Mouse (Mus musculus) layer of hippocampus, postnatal 14 days (tissue): Measurements from ENCODE around the gene Slirp. TPM values are rescaled to one million over a fixed set of nuclear protein-coding genes. Genes with fewer than 3 reads are reported as not detected.

Experiments used
- microRNA-seq, 2 experiments: library from miRNA; unstranded; fragments of <30 nt; microRNA quantifications; one replicate each; pipeline ENCODE4 v1.2.0; 2021
- total RNA-seq, 2 experiments: library from RNA; stranded (reverse); gene quantifications; 2 replicates each; pipeline ENCODE4 v1.2.3; 2021

Gene Slirp
- total RNA-seq, 2 experiments from 2014 or later = 87.3 to 94.3 TPM

Small RNA genes within 50 kb of the gene (microRNA-seq; reads per million reads assigned to microRNA genes)
- gene Mir3068 = 23.5 to 25.3 reads per million in 2 experiments

Other genes with a start within 250 kb of the Slirp start
- 1 to 10 TPM; 2.5 to 3.7 TPM for gene Samd15, start 244.2 kb upstream of the Slirp start, total RNA-seq
- 10 to 100 TPM; 26.4 to 26.7 TPM for gene Tmed8, start 243.4 kb upstream of the Slirp start, total RNA-seq
- 1 to 10 TPM in 1 of 2 experiments, under 1 TPM in 1; 0.93 to 1.2 TPM for gene Noxred1, start 205.2 kb upstream of the Slirp start, total RNA-seq
- 10 to 100 TPM; 57.5 to 66.0 TPM for gene Vipas39, start 177.6 kb upstream of the Slirp start, total RNA-seq
- 100 to 1,000 TPM; 147 to 157 TPM for gene Ahsa1, start 177.4 kb upstream of the Slirp start, total RNA-seq
- under 1 TPM; 0.52 to 0.60 TPM for gene Ism2, start 144.2 kb upstream of the Slirp start, total RNA-seq
- 10 to 100 TPM; 50.3 to 60.5 TPM for gene Sptlc2, start 55.5 kb upstream of the Slirp start, total RNA-seq
- gene Alkbh1, start 121 bp downstream of the Slirp start, total RNA-seq = 10 to 100 TPM; 16.7 to 18.5 TPM
- 10 to 100 TPM; 48.2 to 48.4 TPM for gene Snw1, start 28.4 kb downstream of the Slirp start, total RNA-seq
- gene Gm5788, start 50.8 kb downstream of the Slirp start, total RNA-seq = not detected
- gene Gm8300, start 70.4 kb downstream of the Slirp start, total RNA-seq = not detected
- not detected for gene Oog1, start 158.8 kb downstream of the Slirp start, total RNA-seq
- not detected for gene Gm4027, start 175.0 kb downstream of the Slirp start, total RNA-seq
- gene Gm16381, start 200.7 kb downstream of the Slirp start, total RNA-seq = not detected